Comparison of ENCODE assay signal across 10 mouse cellular contexts in the genomic region with DNA sequence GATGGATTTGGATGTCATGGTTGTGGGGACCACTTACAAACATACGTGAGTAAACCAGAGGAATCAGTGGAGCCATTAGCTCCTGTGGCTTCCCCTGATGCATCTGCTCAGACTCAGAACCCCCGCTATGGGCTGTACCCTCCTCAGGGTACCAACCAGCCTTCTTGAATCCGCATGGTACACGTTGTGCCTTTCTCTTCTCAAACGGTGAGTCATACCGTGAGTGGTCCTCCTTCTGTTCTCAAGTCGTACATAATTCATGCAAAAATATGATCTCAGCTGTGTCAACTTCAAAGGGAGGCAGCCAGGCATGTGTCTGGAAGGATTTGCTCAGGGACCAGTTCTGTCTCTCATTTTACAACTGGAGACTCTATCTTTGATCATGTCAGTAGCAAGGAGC. TPM values are rescaled to one million over a fixed set of nuclear protein-coding genes. Genes with fewer than 3 reads are reported as not detected.
A peak's percentile ranks its signal among the peaks of the same experiment; 100 is the strongest.
DNase-seq lines count a peak whose midpoint lies in the region; ATAC-seq lines count a peak whose summit lies in the region.
"Had no signal": no experiment of that assay in that cellular context is flagged by ENCODE, and none has a peak within 500 bp of the region (broad histone marks: within the 10 kb centered on the region; RNA-seq: fewer than 3 reads in every experiment).

No protein-coding gene starts in this region.

- intact Hi-C loops in left cerebral cortex, postnatal 4 days (cut with DNase I) = no loop called here
- intact Hi-C loops in left cerebral cortex, postnatal 14 days (cut with DNase I) = no loop called here

- ATAC-seq in frontal cortex, adult (ENCODE audit: low TSS enrichment) = peak; percentile 95
- ATAC-seq: intestine, embryonic 15.5 days had no signal

- peak; percentile 66 to 74 for DNase-seq in left cerebral cortex, adult 18-20 months (ENCODE audit: low spot score in 2 of 2)
- no peak for DNase-seq in left cerebral cortex, postnatal 4 days
- DNase-seq in left cerebral cortex, postnatal 14 days (ENCODE audit: low spot score in 2 of 2) = peak; percentile 58 to 86
- peak; percentile 64 to 86 for DNase-seq in right cerebral cortex, postnatal 36 days (ENCODE audit: low spot score in 2 of 2)
- no peak for DNase-seq in cerebellum, adult 18-20 months
- no peak for DNase-seq in retina, postnatal 1 day
- DNase-seq: cerebellum, postnatal 14 days; kidney, postnatal 10 days had no signal

RNA-seq across cellular contexts. Expression of gene Cers6, which starts 23.3 kb away (rescaled TPM):
- 10 to 100 TPM; 64.6 to 74.1 TPM for total RNA-seq in left cerebral cortex, adult 18-20 months (2021)
- total RNA-seq in left cerebral cortex, postnatal 4 days (2021) = 10 to 100 TPM; 78.1 to 87.2 TPM
- 10 to 100 TPM; 69.2 to 74.0 TPM for total RNA-seq in left cerebral cortex, postnatal 14 days (2021)

Comparison
In these comparisons a context has a peak if more than half of its experiments do, and no peak if none do; other contexts are left out.
1. DNase-seq: peak in left cerebral cortex, adult 18-20 months (2 of 2), left cerebral cortex, postnatal 14 days (2 of 2) and right cerebral cortex, postnatal 36 days (2 of 2); none in left cerebral cortex, postnatal 4 days (single experiment), cerebellum, adult 18-20 months (0 of 2) and retina, postnatal 1 day (single experiment).